Comparison of ENCODE assay signal across 8 mouse cellular contexts in the genomic region with DNA sequence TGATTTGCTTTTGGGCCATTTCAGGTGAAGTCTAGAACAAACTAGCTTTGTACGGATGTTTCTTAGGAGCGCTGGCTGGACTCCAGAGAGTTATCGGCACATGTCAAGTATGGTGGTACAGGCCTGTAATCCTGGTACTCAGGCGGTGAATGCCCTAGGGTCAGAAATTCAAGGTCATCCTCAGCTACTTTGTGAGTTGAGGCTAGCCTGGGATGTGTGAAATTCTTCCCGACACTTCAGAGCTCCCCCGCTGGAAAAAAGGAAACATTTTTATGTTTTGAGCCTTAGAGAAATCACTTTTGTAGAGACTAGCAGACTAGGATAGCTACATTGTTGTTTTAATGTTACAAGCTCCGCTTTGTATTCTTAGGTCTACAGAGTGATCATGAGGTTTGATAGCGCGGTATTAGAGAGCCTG. TPM values are rescaled to one million over a fixed set of nuclear protein-coding genes. Genes with fewer than 3 reads are reported as not detected.
DNase-seq lines count a peak whose midpoint lies in the region; ATAC-seq lines count a peak whose summit lies in the region.

No protein-coding gene starts in this region.

- WGBS in hindbrain, embryonic 10.5 days, result 92% methylated on average over 9 of the region's 9 CpGs
- WGBS in liver, embryonic 15.5 days (ENCODE audit: insufficient replicate concordance), result 84% methylated on average over 9 of the region's 9 CpGs

- DNase-seq in kidney, adult 11 months, result peak; percentile 22
- no peak for DNase-seq in kidney, postnatal 4 days
- peak; percentile 21 to 38 for DNase-seq in cerebellum, adult 18-20 months
- DNase-seq in hindbrain, embryonic 10.5 days (ENCODE audit: low spot score), result no peak
- DNase-seq in yolk sac, embryonic 10.5 days (ENCODE audit: low spot score), result no peak
- no peak for DNase-seq in Muller cell, postnatal 12 days (ENCODE audit: inconsistent ontology term)
- no peak for DNase-seq in adrenal gland, adult 2 months

- H3K27ac ChIP-seq in hindbrain, embryonic 10.5 days, result no peak overlapping the region
- no peak overlapping the region for H3K27ac ChIP-seq in liver, embryonic 15.5 days (replicated peaks)

- H3K9me3 ChIP-seq in hindbrain, embryonic 10.5 days, result no peaks in the 10 kb centered on the region
- H3K9me3 ChIP-seq in liver, embryonic 15.5 days (replicated peaks), result no peaks in the 10 kb centered on the region

- no peaks in the 10 kb centered on the region for H3K27me3 ChIP-seq in hindbrain, embryonic 10.5 days (ENCODE audit: insufficient read depth, poor library complexity, severe bottlenecking)
- no peaks in the 10 kb centered on the region for H3K27me3 ChIP-seq in liver, embryonic 15.5 days

- no peak for ATAC-seq in liver, embryonic 15.5 days (ENCODE audit: insufficient read depth)

- H3K4me3 ChIP-seq in hindbrain, embryonic 10.5 days, result peak overlapping the region; percentile 63
- H3K4me3 ChIP-seq in liver, embryonic 15.5 days (replicated peaks), result peak overlapping the region; percentile 76

- peak overlapping the region; percentile 78 for H3K9ac ChIP-seq in liver, embryonic 15.5 days

- H3K36me3 ChIP-seq in hindbrain, embryonic 10.5 days, result peaks cover 26% of the 10 kb centered on the region
- H3K36me3 ChIP-seq in liver, embryonic 15.5 days (replicated peaks), result peaks cover 4% of the 10 kb centered on the region

- H3K4me2 ChIP-seq in liver, embryonic 15.5 days, result peak overlapping the region; percentile 85

- peaks cover 26% of the 10 kb centered on the region for H3K4me1 ChIP-seq in hindbrain, embryonic 10.5 days (replicated peaks)
- H3K4me1 ChIP-seq in liver, embryonic 15.5 days (replicated peaks), result peaks cover 30% of the 10 kb centered on the region

RNA-seq across cellular contexts. Expression of gene Sugt1, which starts 1.1 kb away (rescaled TPM):
- 139 and 154 TPM in 2 replicates for polyA plus RNA-seq in hindbrain, embryonic 10.5 days (2016; fragmentation: Nextera tagmentation; extraction: Ambion mirVana)
- 31.6 and 34.0 TPM in 2 replicates for polyA plus RNA-seq in liver, embryonic 15.5 days (2015; fragmentation: Nextera tagmentation; extraction: Ambion mirVana)
- total RNA-seq in adrenal gland, adult 2 months (2021), result 100 to 1,000 TPM; 106 to 130 TPM
- polyA plus RNA-seq in adrenal gland, adult 2 months (2012; rRNA removed), result 3.6 and 4.3 TPM in 2 replicates

Comparison
In these comparisons a context has a peak if more than half of its experiments do, and no peak if none do; other contexts are left out.
1. DNase-seq: peak in kidney, adult 11 months (single experiment) and cerebellum, adult 18-20 months (2 of 2); none in kidney, postnatal 4 days (0 of 2), hindbrain, embryonic 10.5 days (single experiment), yolk sac, embryonic 10.5 days (single experiment), Muller cell, postnatal 12 days (single experiment) and adrenal gland, adult 2 months (single experiment).